Mouse (Mus musculus): ENCODE data around the gene Srsf4. TPM values are rescaled to one million over a fixed set of nuclear protein-coding genes. Genes with fewer than 3 reads are reported as not detected.
A peak's percentile ranks its signal among the peaks of the same experiment; 100 is the strongest.

The Srsf4 gene
- total and polyA plus RNA-seq, 3 experiments: 20.4 to 34.9 (median 31.9) TPM

DNA sequence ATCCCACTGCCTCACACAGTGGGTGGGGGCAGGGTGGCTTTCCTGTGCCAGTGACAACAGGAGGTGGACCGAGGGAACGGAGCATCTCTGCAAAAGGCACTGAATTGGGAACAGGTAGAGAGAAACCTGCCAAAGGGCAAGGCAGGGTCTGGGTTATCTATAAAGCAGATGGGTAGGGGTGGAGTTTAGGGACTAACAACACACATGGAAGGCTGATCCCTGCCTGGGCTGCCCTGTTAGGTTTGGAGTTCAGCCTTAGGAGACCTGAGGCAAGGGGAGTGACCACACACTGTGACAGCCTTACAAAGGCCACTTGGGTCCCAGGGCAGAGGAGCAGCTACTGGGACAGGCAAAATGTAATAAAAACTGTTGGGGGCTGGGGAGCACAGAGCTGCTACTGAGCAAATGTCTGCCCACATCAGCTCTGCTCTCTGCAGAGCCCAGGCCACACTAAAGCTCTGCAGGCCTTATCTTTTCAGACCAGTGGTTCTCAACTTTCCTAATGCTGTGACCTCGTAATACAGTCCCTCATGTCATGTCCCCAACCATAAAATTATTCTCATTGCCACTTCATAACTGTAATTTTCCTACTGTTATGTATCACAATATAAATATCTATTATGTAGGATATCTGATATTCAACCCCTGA, 40.5 kb upstream of the Srsf4 start:
- DNase-seq: no peak
- Histone ChIP-seq H3K9ac (ENCODE audit: low read depth, low read length) (no peak overlapping the region), H3K27me3 (ENCODE audit: control insufficient read depth, insufficient read depth, low read length) (peaks cover 2% of the 10 kb centered on the region; the same call in 1 of the 2 replicates), H3K79me2 (replicated peaks; ENCODE audit: control insufficient read depth, insufficient read depth, low read length) (no peaks in the 10 kb centered on the region), H3K27ac (no peak overlapping the region), H3K36me3 (ENCODE audit: control insufficient read depth, insufficient read depth, low read length) (no peaks in the 10 kb centered on the region), H3K4me3 (no peak overlapping the region), H3K4me1 (ENCODE audit: control insufficient read depth, insufficient read depth, low read length) (peaks cover 1% of the 10 kb centered on the region; the same call in 1 of the 2 replicates)
- WGBS: 72% methylated on average over 3 of the region's 3 CpGs
- TF ChIP-seq CTCF (IDR thresholded peaks at IDR 0.05) (no peak), EP300 (IDR thresholded peaks at IDR 0.05; ENCODE audit: insufficient read depth, low read depth, low read length) (no peak), POLR2A (IDR thresholded peaks at IDR 0.05; ENCODE audit: insufficient read depth, low read depth, low read length) (no peak)
- intact Hi-C loops (cut with DNase I): no loop called here

DNA sequence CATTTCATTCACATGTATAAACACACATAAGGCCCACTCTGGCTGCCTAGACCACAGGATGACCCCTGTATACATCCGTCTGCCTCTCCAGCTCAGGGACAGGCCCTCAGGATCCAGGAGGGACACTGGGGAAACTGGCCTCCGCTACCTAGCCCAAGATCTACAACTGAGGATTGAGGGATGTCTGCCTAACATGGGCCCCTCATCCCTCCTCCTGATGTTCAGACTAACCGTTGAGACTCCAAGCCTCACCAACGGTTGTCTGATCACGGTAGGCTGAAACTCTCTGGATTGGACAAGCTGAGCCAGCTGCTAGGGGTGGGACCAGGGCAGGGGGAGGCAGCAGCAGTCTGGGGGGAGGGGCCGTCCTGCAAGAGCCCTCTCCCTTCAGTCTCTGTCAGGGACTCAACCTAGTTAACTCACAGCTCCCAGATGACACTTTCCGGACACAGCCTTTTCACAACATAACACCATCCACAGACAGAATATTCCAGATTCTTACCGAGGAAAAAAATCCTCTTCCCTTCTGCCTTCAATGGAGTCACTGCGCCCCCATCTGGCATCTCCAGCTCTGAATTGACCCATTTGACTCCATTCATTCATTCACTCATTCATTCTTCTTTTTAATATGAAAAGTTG, 39.3 kb upstream of the Srsf4 start:
- Histone ChIP-seq H3K27ac (no peak overlapping the region), H3K36me3 (ENCODE audit: control insufficient read depth, insufficient read depth, low read length) (no peaks in the 10 kb centered on the region), H3K4me3 (no peak overlapping the region), H3K4me1 (ENCODE audit: control insufficient read depth, insufficient read depth, low read length) (peaks cover 1% of the 10 kb centered on the region; the same call in 1 of the 2 replicates), H3K9ac (ENCODE audit: low read depth, low read length) (no peak overlapping the region), H3K27me3 (ENCODE audit: control insufficient read depth, insufficient read depth, low read length) (peaks cover 2% of the 10 kb centered on the region; the same call in 1 of the 2 replicates), H3K79me2 (replicated peaks; ENCODE audit: control insufficient read depth, insufficient read depth, low read length) (no peaks in the 10 kb centered on the region)
- DNase-seq: no peak
- intact Hi-C loops (cut with DNase I): loop anchor here (2.0 kb wide), 2 partner anchors 49 to 403 kb away; no protein-coding TSS in a partner anchor
- TF ChIP-seq CTCF (IDR thresholded peaks at IDR 0.05) (peak; percentile 57), EP300 (IDR thresholded peaks at IDR 0.05; ENCODE audit: insufficient read depth, low read depth, low read length) (no peak), POLR2A (IDR thresholded peaks at IDR 0.05; ENCODE audit: insufficient read depth, low read depth, low read length) (no peak)
- 36% methylated on average over 9 of the region's 9 CpGs for WGBS

DNA sequence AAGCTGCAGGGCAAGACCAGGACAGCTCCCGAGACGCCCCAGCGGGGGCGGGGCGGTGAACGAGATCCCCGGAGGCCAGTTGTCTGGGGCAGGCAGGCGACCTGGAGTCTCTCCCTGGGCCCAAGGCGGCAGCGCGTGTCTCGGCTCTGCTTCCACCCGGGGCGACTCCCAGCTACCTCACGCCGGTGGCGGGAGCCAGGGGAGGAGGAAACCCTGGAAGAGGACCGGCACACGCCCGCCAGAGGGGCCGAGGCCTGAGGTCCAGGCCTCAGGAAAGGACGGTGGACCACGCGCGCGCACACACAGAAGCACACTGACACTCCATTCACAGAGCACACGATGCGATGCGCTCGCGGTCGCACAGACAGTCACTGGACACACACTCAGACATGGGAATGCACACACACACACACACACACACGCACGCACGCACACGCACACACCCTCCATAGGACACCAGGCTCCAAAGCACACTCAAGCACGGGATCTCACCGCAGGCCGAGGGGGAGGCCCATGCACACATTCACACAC, 37.0 kb upstream of the Srsf4 start:
- Histone ChIP-seq H3K27me3 (ENCODE audit: control insufficient read depth, insufficient read depth, low read length) (peaks cover 2% of the 10 kb centered on the region; the same call in 1 of the 2 replicates), H3K36me3 (ENCODE audit: control insufficient read depth, insufficient read depth, low read length) (no peaks in the 10 kb centered on the region), H3K9ac (ENCODE audit: low read depth, low read length) (peak overlapping the region; percentile 66), H3K27ac (no peak overlapping the region), H3K4me1 (ENCODE audit: control insufficient read depth, insufficient read depth, low read length) (peaks cover 1% of the 10 kb centered on the region; the same call in 1 of the 2 replicates), H3K79me2 (replicated peaks; ENCODE audit: control insufficient read depth, insufficient read depth, low read length) (no peaks in the 10 kb centered on the region), H3K4me3 (peak overlapping the region; percentile 36; the same call in 1 of the 2 replicates)
- intact Hi-C loops (cut with DNase I): no loop called here
- 1% methylated on average over 36 of the region's 39 CpGs for WGBS
- DNase-seq: peak; percentile 67 to 70
- no peak for TF ChIP-seq CTCF (IDR thresholded peaks at IDR 0.05)

DNA sequence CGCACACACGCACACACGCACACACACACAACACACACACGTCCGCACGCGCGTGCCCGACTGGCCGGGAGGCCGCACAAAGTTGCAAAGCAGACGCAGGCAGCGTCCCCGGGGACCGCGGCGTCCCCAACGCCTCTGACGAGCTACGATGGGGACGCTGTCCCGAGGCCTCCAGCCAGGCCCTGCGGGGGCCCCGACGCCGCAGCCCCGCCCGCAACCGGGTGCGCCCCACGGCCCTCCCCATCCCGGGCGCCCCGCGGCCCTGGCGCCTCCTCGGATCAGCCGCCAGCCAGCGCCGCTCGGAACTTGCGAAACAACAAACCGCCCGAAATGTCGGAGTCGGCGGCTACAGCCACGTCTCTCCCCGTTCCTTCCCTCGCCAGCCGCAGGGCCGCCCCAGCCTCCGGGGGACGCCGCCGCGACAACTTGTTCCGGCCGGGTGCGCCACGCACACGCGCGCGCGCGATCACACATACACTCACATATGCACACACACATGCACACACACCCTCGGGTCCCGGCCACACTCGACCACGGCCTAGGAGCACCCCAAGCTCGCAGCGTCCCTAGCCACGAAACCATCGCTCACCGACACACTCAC, 36.4 kb upstream of the Srsf4 start:
- Histone ChIP-seq H3K79me2 (replicated peaks; ENCODE audit: control insufficient read depth, insufficient read depth, low read length) (no peaks in the 10 kb centered on the region), H3K27me3 (ENCODE audit: control insufficient read depth, insufficient read depth, low read length) (peaks cover 2% of the 10 kb centered on the region; the same call in 1 of the 2 replicates), H3K4me3 (peak overlapping the region; percentile 65), H3K4me1 (ENCODE audit: control insufficient read depth, insufficient read depth, low read length) (peaks cover 1% of the 10 kb centered on the region; the same call in 1 of the 2 replicates), H3K36me3 (ENCODE audit: control insufficient read depth, insufficient read depth, low read length) (no peaks in the 10 kb centered on the region), H3K9ac (ENCODE audit: low read depth, low read length) (peak overlapping the region; percentile 66), H3K27ac (peak overlapping the region; percentile 3; the same call in 1 of the 2 replicates)
- intact Hi-C loops (cut with DNase I): no loop called here
- peak; percentile 64 to 75 for DNase-seq
- TF ChIP-seq EP300 (IDR thresholded peaks at IDR 0.05; ENCODE audit: insufficient read depth, low read depth, low read length) (no peak), CTCF (IDR thresholded peaks at IDR 0.05) (no peak)
- under 1% methylated on average over 72 of the region's 76 CpGs for WGBS

DNA sequence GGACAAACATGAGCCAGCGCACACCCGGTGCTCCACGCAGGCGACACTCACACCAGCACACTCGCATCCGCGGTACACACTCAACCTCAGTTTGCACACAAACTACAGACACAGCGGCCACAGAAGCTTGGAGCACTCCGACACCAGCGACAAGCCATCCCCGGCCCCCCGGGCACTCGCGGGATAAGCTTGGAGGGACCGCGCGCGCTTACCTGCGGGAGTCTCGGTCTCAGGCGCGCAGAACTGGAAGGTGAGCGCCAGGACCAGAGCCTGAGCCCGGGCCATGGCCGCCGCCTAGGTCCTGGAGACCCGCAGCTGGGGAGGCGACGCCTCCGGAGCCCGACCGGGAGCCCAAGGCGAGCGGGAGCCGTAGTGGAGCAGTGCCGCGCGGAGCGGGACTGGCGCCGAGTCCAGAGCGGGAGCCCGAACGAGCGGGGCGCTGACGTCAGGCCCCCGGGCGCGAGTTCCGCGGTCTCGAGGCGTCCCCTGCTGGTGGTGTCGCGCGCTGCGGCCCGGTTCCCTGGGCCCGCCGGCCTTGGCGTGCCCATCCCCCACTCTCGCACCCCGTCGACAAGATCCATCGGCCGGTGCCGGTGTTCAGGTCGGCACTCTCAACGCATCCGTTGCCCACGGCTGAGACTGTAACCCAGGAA, 35.4 kb upstream of the Srsf4 start, which contains the start of gene Ptpru:
Gene Ptpru, minus strand, starts transcription at position 417 of the 653 bp plus-strand sequence.
- WGBS: 1% methylated on average over 70 of the region's 72 CpGs
- intact Hi-C loops (cut with DNase I): loop anchor here (1.0 to 2.0 kb wide), 4 partner anchors 115 to 878 kb away; no protein-coding TSS in a partner anchor
- peak within 1 kb of the TSS; percentile 65 for H3K4me3 ChIP-seq
- H3K27me3 ChIP-seq (ENCODE audit: control insufficient read depth, insufficient read depth, low read length): peaks cover 2% of the 10 kb centered on the region; the same call in 1 of the 2 replicates
- H3K4me1 ChIP-seq (ENCODE audit: control insufficient read depth, insufficient read depth, low read length): peaks cover 1% of the 10 kb centered on the region; the same call in 1 of the 2 replicates
- no peaks in the 10 kb centered on the region for H3K79me2 ChIP-seq (replicated peaks; ENCODE audit: control insufficient read depth, insufficient read depth, low read length)
- DNase-seq: peak; percentile 92 to 99
- H3K27ac ChIP-seq: peak within 1 kb of the TSS; percentile 4; the same call in 1 of the 2 replicates
- H3K9ac ChIP-seq (ENCODE audit: low read depth, low read length): peak within 1 kb of the TSS; percentile 66
- no peaks in the 10 kb centered on the region for H3K36me3 ChIP-seq (ENCODE audit: control insufficient read depth, insufficient read depth, low read length)
- no peak for TF ChIP-seq POLR2A (IDR thresholded peaks at IDR 0.05; ENCODE audit: insufficient read depth, low read depth, low read length)
- TF ChIP-seq CTCF (IDR thresholded peaks at IDR 0.05): peak; percentile 100; the same call in 1 of the 2 replicates
- TF ChIP-seq EP300 (IDR thresholded peaks at IDR 0.05; ENCODE audit: insufficient read depth, low read depth, low read length): 0 out of 2 replicates have a peak, but pooled peaks have one; percentile 70
